Mouse (Mus musculus) limb, embryonic 14.5 days (tissue): ENCODE data around the gene Gsg1l2. TPM values are rescaled to one million over a fixed set of nuclear protein-coding genes. Genes with fewer than 3 reads are reported as not detected.

Experiments
- ATAC-seq: fragments of 200-750 bp; cut with Nextera tagmentation; 2 replicates; pipeline ENCODE4 v1.8.0; 2017; ENCODE audit warnings: low read depth, moderate number of reproducible peaks, moderate TSS enrichment; ENCODE audit not compliant: low FRiP score
- DNase-seq: peaks from one replicate; pipeline ENCODE4 v3.0.0-alpha.2; 2015; ENCODE audit warnings: low spot score
- H3K27ac ChIP-seq: fragments of 300-500 bp; sonication (generic); replicated peaks from 2 replicates; pipeline ENCODE4 v1.5.1; 2014; ENCODE audit warnings: low read depth, mild to moderate bottlenecking, low read length, moderate library complexity, mixed read lengths
- H3K27me3 ChIP-seq: fragments of 300-500 bp; sonication (generic); 2 replicates; pipeline ENCODE4 v1.6.1; 2014; ENCODE audit warnings: low read length, mixed read lengths; ENCODE audit not compliant: control insufficient read depth, insufficient read depth
- H3K36me3 ChIP-seq: fragments of 300-500 bp; sonication (generic); 2 replicates; pipeline ENCODE4 v1.6.1; 2014; ENCODE audit warnings: mild to moderate bottlenecking, low read length, moderate library complexity, mixed read lengths; ENCODE audit not compliant: control insufficient read depth, insufficient read depth
- H3K4me1 ChIP-seq: fragments of 300-500 bp; sonication (generic); 2 replicates; pipeline ENCODE4 v1.6.1; 2014; ENCODE audit warnings: antibody characterized with exemption, low read length, mixed read lengths; ENCODE audit not compliant: control insufficient read depth, insufficient read depth
- H3K4me2 ChIP-seq: fragments of 300-500 bp; sonication (generic); replicated peaks from 2 replicates; pipeline ENCODE4 v1.6.1; 2014; ENCODE audit warnings: low read depth, mild to moderate bottlenecking, low read length, moderate library complexity; ENCODE audit not compliant: severe bottlenecking
- H3K4me3 ChIP-seq: fragments of 300-500 bp; sonication (generic); replicated peaks from 2 replicates; pipeline ENCODE4 v1.5.1; 2014; ENCODE audit warnings: low read length
- H3K9ac ChIP-seq: fragments of 300-500 bp; sonication (generic); 2 replicates; pipeline ENCODE4 v1.6.1; 2014; ENCODE audit warnings: mild to moderate bottlenecking, low read depth, low read length, moderate library complexity; ENCODE audit not compliant: severe bottlenecking
- H3K9me3 ChIP-seq: fragments of 300-500 bp; sonication (generic); 2 replicates; pipeline ENCODE4 v1.6.1; 2016; ENCODE audit warnings: low read length; ENCODE audit not compliant: control insufficient read depth
- POLR2A ChIP-seq: fragments of 200-500 bp; IDR thresholded peaks from 2 replicates; pipeline ENCODE4 v1.8.0; 2012; ENCODE audit warnings: inconsistent platforms, mild to moderate bottlenecking, moderate library complexity, borderline replicate concordance; ENCODE audit not compliant: insufficient read depth, insufficient read length; ENCODE audit errors: extremely low read depth
- WGBS: fragments of 180-500 bp; shearing (Covaris S2); extraction: QIAGEN DNeasy Blood & Tissue Kit; methylation state at CpG from one replicate; pipeline ENCODE4 v1.1.7; 2014; 5-methylcytosine and 5-hydroxymethylcytosine counted together
- polyA plus RNA-seq, 2 experiments: library from polyadenylated mRNA; depleted of rRNA in 1 of 2; stranded (reverse) in 1 of 2; unstranded in 1 of 2; fragments of >200 nt; fragmentation: Nextera tagmentation in 1 of 2; extraction: Ambion mirVana in 1 of 2; gene quantifications; 2 replicates each; pipeline versions ENCODE4 v1.2.1 to v1.2.3; 2012 to 2014

The Gsg1l2 gene
- polyA plus RNA-seq, 2 experiments, result not detected

DNA sequence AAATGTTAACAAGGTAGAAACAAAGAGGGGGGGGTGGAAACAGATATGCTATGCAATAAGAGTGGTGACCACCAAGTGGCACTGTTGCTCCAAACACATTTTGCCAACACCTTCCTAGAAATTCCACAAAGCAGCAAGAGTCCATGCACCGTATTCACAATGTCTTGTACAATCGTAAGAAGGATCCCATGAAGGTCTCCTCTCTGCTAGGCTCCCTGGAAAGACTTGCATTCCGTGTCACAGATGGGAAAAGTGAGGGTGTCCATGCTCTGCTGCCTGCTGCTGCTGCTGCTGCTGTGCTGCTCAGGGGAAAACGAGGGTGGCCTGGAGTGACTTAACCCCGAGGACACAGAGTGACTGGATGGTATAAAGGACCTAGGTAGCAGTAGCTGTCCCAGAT is 45.2 kb downstream of the Gsg1l2 start:
- no peak for TF ChIP-seq POLR2A
- ATAC-seq (no peak), DNase-seq (peak; percentile 69)
- Histone ChIP-seq H3K4me1 (peaks cover 3% of the 10 kb centered on the region; the same call in 1 of the 2 replicates), H3K27me3 (no peaks in the 10 kb centered on the region), H3K9me3 (no peaks in the 10 kb centered on the region), H3K9ac (0 out of 2 replicates have a peak overlapping the region, but pooled peaks have one; percentile 34), H3K4me2 (peak overlapping the region; percentile 37), H3K27ac (no peak overlapping the region), H3K4me3 (no peak overlapping the region), H3K36me3 (no peaks in the 10 kb centered on the region)
- WGBS, result 5% methylated on average over 5 of the region's 5 CpGs

DNA sequence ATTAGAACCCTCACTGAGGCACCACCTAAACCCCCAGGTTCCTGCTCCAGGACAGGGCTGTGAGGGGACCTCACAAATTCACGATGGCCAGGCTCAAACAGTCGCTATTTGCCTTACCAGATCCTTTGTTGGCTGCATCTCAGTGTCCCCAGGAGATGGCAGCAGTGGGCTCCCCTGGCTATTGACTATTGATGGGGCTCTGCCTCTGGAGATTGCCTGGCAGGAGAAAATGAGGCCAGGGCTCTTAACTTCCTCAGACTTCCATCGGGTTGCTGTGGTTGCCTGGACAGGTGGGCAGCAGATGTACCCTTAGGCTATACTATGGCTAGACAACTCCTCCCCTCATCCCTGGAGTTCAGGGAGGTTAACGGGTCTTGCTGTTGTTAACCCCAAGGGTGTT is 45.8 kb downstream of the Gsg1l2 start:
- H3K4me2 ChIP-seq, result no peak overlapping the region; the same call in 1 of the 2 replicates
- H3K4me3 ChIP-seq, result no peak overlapping the region
- DNase-seq (peak; percentile 30), ATAC-seq (no peak)
- H3K9ac ChIP-seq, result peak overlapping the region; percentile 34; the same call in 1 of the 2 replicates
- no peaks in the 10 kb centered on the region for H3K36me3 ChIP-seq
- WGBS, result 8% methylated on average over 4 of the region's 4 CpGs
- TF ChIP-seq POLR2A, result no peak
- H3K27me3 ChIP-seq, result no peaks in the 10 kb centered on the region
- H3K27ac ChIP-seq, result no peak overlapping the region
- H3K9me3 ChIP-seq, result no peaks in the 10 kb centered on the region
- H3K4me1 ChIP-seq, result peaks cover 3% of the 10 kb centered on the region; the same call in 1 of the 2 replicates

DNA sequence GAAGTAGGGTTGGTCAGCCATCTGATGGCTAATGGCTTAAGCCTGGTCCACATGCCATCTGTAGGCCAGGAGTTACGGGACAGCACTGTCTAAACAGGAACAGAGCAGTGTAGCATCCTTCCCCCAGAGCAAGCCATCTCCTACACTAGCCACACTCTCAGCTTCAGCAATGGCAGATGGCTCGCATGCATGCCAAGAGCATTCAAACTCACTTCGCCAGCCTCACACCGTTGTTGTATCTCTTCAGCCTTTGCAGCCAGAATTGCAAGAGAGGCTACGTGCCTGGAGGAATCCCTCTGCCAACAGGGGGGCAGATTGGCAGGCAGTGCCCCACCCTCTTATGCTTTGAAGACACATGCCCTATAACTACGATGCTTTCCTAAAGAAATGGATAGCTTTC is 47.2 kb downstream of the Gsg1l2 start:
- Histone ChIP-seq H3K4me2 (no peak overlapping the region), H3K36me3 (no peaks in the 10 kb centered on the region), H3K9me3 (no peaks in the 10 kb centered on the region), H3K27me3 (no peaks in the 10 kb centered on the region), H3K9ac (no peak overlapping the region), H3K4me3 (no peak overlapping the region), H3K4me1 (peaks cover 3% of the 10 kb centered on the region; the same call in 1 of the 2 replicates), H3K27ac (no peak overlapping the region)
- 95% methylated on average over 6 of the region's 6 CpGs for WGBS
- TF ChIP-seq POLR2A, result no peak
- DNase-seq (no peak), ATAC-seq (no peak)

DNA sequence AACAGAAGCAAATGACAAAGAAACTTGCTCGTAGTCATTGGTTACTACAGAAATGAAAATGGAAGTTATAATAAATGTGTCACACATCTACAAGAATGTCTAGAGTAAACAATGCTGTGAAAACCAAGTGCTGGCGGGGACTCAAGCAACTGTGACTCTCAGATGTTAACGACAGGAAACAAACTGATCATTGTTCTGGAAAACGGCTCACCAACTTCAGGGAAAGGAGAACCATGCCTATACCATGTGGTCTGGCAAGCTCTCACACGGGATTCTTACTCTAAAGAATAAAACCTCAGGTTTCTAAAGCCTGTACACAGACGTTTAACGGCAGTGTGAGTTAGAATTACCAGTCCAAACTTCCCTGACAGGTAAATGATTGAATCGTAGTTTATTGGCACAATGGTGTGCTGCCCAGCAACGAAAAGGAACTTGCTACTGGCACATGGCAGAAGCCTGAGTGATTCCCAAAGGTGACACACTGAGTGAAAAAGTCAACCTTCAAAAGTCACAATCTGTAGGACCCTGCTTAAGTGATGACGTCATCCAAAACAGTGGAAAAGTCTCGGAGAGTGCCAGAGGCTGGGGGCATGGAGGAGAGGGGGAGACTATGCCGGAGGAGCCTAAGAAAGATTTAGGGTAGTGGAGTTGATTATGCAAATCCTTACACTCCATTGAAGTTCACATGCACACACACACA is 54.1 kb downstream of the Gsg1l2 start:
- Histone ChIP-seq H3K9ac (no peak overlapping the region), H3K36me3 (no peaks in the 10 kb centered on the region), H3K27ac (no peak overlapping the region), H3K4me1 (peaks cover 4% of the 10 kb centered on the region; the same call in 1 of the 2 replicates), H3K4me2 (no peak overlapping the region), H3K4me3 (no peak overlapping the region), H3K9me3 (no peaks in the 10 kb centered on the region), H3K27me3 (no peaks in the 10 kb centered on the region)
- ATAC-seq (no peak), DNase-seq (peak; percentile 31)
- no peak for TF ChIP-seq POLR2A
- WGBS, result 39% methylated on average over 12 of the region's 12 CpGs

DNA sequence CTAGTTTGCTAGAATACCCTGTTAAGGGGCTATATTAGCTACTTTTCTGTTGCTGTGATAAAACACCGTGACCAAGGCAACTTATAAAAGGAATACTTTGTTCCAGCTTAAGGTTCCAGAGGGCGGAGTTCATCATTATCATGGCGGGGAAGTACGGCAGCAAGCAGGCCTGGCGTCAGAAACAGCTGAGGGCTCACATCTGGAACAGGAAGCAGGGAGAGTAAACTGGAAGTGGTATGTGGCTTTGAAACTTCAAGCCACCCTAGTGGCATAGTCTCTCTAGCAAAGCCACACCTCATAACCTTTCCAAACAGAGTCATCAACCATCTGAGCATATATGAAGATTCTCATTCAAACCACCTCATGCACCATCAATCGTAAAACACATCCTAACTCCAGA is 55.1 kb downstream of the Gsg1l2 start:
- DNase-seq, result no peak
- no peak for ATAC-seq
- Histone ChIP-seq H3K4me1 (peaks cover 4% of the 10 kb centered on the region; the same call in 1 of the 2 replicates), H3K27ac (no peak overlapping the region), H3K4me2 (no peak overlapping the region), H3K9me3 (no peaks in the 10 kb centered on the region), H3K9ac (no peak overlapping the region), H3K36me3 (no peaks in the 10 kb centered on the region), H3K27me3 (no peaks in the 10 kb centered on the region), H3K4me3 (no peak overlapping the region)
- WGBS, result 50% methylated on average over 6 of the region's 6 CpGs
- TF ChIP-seq POLR2A, result no peak
